Mouse (Mus musculus) olfactory bulb, adult 2 months (tissue): ENCODE results near the gene Rrbp1.

Experiments
- CTCF ChIP-seq: fragments of 200-500 bp; IDR thresholded peaks from 2 replicates; pipeline ENCODE4 v1.5.1; 2012; ENCODE audit warnings: low read depth, mild to moderate bottlenecking, low read length, moderate library complexity; ENCODE audit not compliant: insufficient read depth
- POLR2A ChIP-seq: fragments of 200-500 bp; IDR thresholded peaks from 2 replicates; pipeline ENCODE4 v1.6.1; 2012; ENCODE audit warnings: mild to moderate bottlenecking, low read depth, low read length, moderate library complexity; ENCODE audit not compliant: insufficient read depth

- TF ChIP-seq POLR2A: no peak
- no peak for TF ChIP-seq CTCF
Measured at GRCm38 (mm10) chr2:143987485-143987884, 23.6 kb downstream of the Rrbp1 start.
